Mouse (Mus musculus) midbrain, postnatal 0 days (tissue): ENCODE measurements around the gene Cdk14. TPM values are rescaled to one million over a fixed set of nuclear protein-coding genes. Genes with fewer than 3 reads are reported as not detected.

Experiments
- ATAC-seq: fragments of 200-750 bp; cut with Nextera tagmentation; 2 replicates; pipeline ENCODE4 v1.8.0; 2017; ENCODE audit warnings: moderate number of reproducible peaks, mild to moderate bottlenecking, moderate TSS enrichment, moderate library complexity; ENCODE audit not compliant: low FRiP score
- DNase-seq: peaks from one replicate; pipeline ENCODE4 v3.0.0-alpha.2; 2015; ENCODE audit warnings: low spot score
- H3K27ac ChIP-seq: fragments of 300-500 bp; sonication (generic); 2 replicates; pipeline ENCODE4 v1.5.1; 2014; ENCODE audit warnings: low read depth, mild to moderate bottlenecking, low read length, mixed read lengths
- H3K27me3 ChIP-seq: fragments of 300-500 bp; sonication (generic); 2 replicates; pipeline ENCODE4 v1.6.1; 2014; ENCODE audit warnings: low read length, control low read depth, mixed read lengths; ENCODE audit not compliant: insufficient read depth
- H3K36me3 ChIP-seq: fragments of 300-500 bp; sonication (generic); 2 replicates; pipeline ENCODE4 v1.6.1; 2014; ENCODE audit warnings: low read length, control low read depth, mixed read lengths; ENCODE audit not compliant: insufficient read depth
- H3K4me1 ChIP-seq: fragments of 300-500 bp; sonication (generic); 2 replicates; pipeline ENCODE4 v1.6.1; 2014; ENCODE audit warnings: mild to moderate bottlenecking, control low read depth, antibody characterized with exemption, low read length, mixed read lengths; ENCODE audit not compliant: insufficient read depth
- H3K4me2 ChIP-seq: fragments of 300-500 bp; sonication (generic); 2 replicates; pipeline ENCODE4 v1.6.1; 2014; ENCODE audit warnings: low read depth, mild to moderate bottlenecking, low read length, mixed read lengths; ENCODE audit not compliant: poor library complexity, severe bottlenecking
- H3K4me3 ChIP-seq: fragments of 300-500 bp; sonication (generic); 2 replicates; pipeline ENCODE4 v1.5.1; 2014; ENCODE audit warnings: low read depth, mild to moderate bottlenecking, low read length, moderate library complexity
- H3K9ac ChIP-seq: fragments of 300-500 bp; sonication (generic); replicated peaks from 2 replicates; pipeline ENCODE4 v1.6.1; 2014; ENCODE audit warnings: mild to moderate bottlenecking, low read length, moderate library complexity, mixed read lengths; ENCODE audit not compliant: poor library complexity, severe bottlenecking
- H3K9me3 ChIP-seq: fragments of 300-500 bp; sonication (generic); 2 replicates; pipeline ENCODE4 v1.6.1; 2016; ENCODE audit warnings: low read length, control low read depth
- CTCF ChIP-seq: IDR thresholded peaks from 2 replicates; pipeline ENCODE4 v1.5.1; 2016; ENCODE audit warnings: antibody characterized with exemption, mild to moderate bottlenecking
- WGBS: fragments of 180-500 bp; shearing (Covaris S2); extraction: QIAGEN DNeasy Blood & Tissue Kit; methylation state at CpG from one replicate; pipeline ENCODE4 v1.1.7; 2014; 5-methylcytosine and 5-hydroxymethylcytosine counted together
- polyA plus RNA-seq: library from polyadenylated mRNA; unstranded; fragments of >200 nt; fragmentation: Nextera tagmentation; extraction: Ambion mirVana; gene quantifications from 2 replicates; pipeline ENCODE4 v1.2.1, GENCODE M21; 2015
- total RNA-seq: library from RNA; depleted of rRNA; stranded (reverse); fragments of >200 nt; gene quantifications from 2 replicates; pipeline ENCODE4 v1.2.3, GENCODE M21; 2014

Gene Cdk14
- total and polyA plus RNA-seq, 2 experiments from 2014 or later = 45.6 to 84.4 TPM

- TF ChIP-seq CTCF = no peak
- no peak overlapping the region for H3K27ac ChIP-seq
- H3K36me3 ChIP-seq = no peaks in the 10 kb centered on the region
- peaks cover 10% of the 10 kb centered on the region; the same call in 1 of the 2 replicates for H3K4me1 ChIP-seq
- H3K9me3 ChIP-seq = no peaks in the 10 kb centered on the region
- WGBS = 88% methylated on average over 5 of the region's 5 CpGs
- ATAC-seq (no peak), DNase-seq (no peak)
- no peak overlapping the region for H3K9ac ChIP-seq
- H3K4me2 ChIP-seq = no peak overlapping the region
- H3K4me3 ChIP-seq = no peak overlapping the region
- no peaks in the 10 kb centered on the region for H3K27me3 ChIP-seq
These were observed 75.5 kb downstream of the Cdk14 start for GRCm38 (mm10) chr5:5344646-5345045.

DNA sequence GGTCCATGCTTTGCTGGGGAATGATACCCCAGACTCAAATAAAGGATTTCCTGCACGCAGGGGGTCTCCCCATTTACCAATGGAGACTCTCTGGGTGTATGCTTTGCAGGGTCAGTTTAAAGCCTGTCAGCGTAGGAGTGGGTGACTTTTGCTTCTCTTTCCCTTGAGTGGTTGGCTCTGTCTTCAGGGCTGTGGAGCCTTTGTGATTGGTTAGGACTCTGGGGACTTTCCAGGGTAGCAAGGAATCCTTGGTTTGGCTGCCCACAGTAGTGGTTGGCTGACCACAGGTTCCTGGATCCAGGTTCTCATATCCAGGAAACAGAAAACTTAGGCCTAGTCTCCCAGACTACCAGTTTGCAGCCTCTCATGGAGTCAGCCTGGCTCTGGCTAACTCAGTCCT is 76.4 kb downstream of the Cdk14 start:
- 94% methylated on average over 2 of the region's 2 CpGs for WGBS

DNA sequence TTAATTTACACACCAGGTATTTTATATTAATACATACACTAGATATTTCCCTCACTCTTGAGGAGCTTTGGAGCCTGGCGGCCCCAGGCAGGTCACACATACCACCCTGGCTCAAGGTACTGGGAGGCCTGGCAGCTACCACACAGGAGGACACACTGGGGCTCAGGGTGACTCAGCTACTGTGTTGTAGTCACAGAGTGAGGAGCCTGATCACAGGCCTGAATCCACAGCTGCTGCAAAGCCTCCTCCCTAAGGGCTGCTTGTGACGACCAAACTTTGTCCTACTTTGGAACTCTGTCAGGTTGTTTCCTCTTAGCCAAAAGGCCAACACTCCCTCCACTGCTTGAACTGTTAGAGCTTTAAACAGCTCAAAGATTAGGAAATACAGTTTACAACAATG is 76.8 kb downstream of the Cdk14 start:
- WGBS = 54% methylated on average over 2 of the region's 2 CpGs
- H3K9me3 ChIP-seq = no peaks in the 10 kb centered on the region
- 0 out of 2 replicates have a peak, but pooled peaks have one; percentile 47 for ATAC-seq
- no peaks in the 10 kb centered on the region for H3K36me3 ChIP-seq
- no peak overlapping the region for H3K4me2 ChIP-seq
- H3K9ac ChIP-seq = no peak overlapping the region
- DNase-seq = no peak
- 0 out of 2 replicates have a peak overlapping the region, but pooled peaks have one; percentile 26 for H3K27ac ChIP-seq
- peaks cover 10% of the 10 kb centered on the region; the same call in 1 of the 2 replicates for H3K4me1 ChIP-seq
- no peak overlapping the region for H3K4me3 ChIP-seq
- no peaks in the 10 kb centered on the region for H3K27me3 ChIP-seq
- TF ChIP-seq CTCF = no peak

More for the DNA sequence above, 76.4 kb downstream of the Cdk14 start:
- H3K27ac ChIP-seq = no peak overlapping the region
- ATAC-seq (no peak), DNase-seq (no peak)
- TF ChIP-seq CTCF = no peak
- H3K4me1 ChIP-seq = peaks cover 10% of the 10 kb centered on the region; the same call in 1 of the 2 replicates
- no peaks in the 10 kb centered on the region for H3K9me3 ChIP-seq
- no peak overlapping the region for H3K4me3 ChIP-seq
- no peaks in the 10 kb centered on the region for H3K36me3 ChIP-seq
- no peak overlapping the region for H3K4me2 ChIP-seq
- H3K9ac ChIP-seq = no peak overlapping the region
- no peaks in the 10 kb centered on the region for H3K27me3 ChIP-seq

DNA sequence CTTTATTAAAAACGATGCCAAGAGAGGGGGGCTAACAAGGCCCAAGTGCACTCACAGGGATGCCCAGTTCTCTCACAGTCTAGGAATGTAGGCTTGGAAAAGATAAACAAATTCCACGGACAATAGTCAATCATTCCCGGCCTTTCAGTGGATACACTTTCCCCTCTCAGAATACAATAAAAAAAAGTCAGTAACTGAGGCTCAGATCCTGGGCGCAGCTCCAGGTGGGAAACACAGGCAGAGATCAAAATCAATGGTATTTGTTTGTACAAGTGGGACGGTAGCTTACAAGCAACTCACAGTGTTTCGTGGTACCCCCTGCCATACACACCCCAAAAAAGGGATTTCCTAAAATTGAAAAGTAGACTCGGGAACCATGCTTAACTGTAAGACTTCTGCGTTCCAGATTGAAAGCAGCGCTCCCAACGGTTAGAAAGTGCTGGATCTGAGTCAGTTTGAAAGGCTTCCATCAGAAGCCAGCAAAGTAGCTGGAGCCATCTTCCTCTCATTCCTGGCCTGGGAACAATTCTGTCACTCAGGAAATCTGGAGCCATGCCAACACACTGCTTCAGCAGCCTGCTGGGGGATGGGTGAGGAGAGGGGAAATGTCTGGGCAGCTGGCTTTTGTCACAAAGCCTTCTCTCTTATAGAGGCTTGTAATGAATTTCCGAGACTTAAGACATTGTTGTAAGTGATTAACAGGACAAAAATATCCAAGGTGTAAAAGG is 77.5 kb downstream of the Cdk14 start:
- Histone ChIP-seq H3K4me2 (peak overlapping the region; percentile 6; the same call in 1 of the 2 replicates), H3K4me1 (peaks cover 10% of the 10 kb centered on the region; the same call in 1 of the 2 replicates), H3K36me3 (no peaks in the 10 kb centered on the region), H3K9me3 (no peaks in the 10 kb centered on the region), H3K4me3 (no peak overlapping the region), H3K27ac (peak overlapping the region; percentile 38; the same call in 1 of the 2 replicates), H3K27me3 (no peaks in the 10 kb centered on the region), H3K9ac (no peak overlapping the region; the same call in 1 of the 2 replicates)
- DNase-seq = peak; percentile 95
- 30% methylated on average over 11 of the region's 11 CpGs for WGBS
- 0 out of 2 replicates have a peak, but pooled peaks have one; percentile 5 for TF ChIP-seq CTCF
- peak; percentile 75 for ATAC-seq

- H3K4me2 ChIP-seq = no peak overlapping the region
- no peak for TF ChIP-seq CTCF
- H3K9ac ChIP-seq = no peak overlapping the region
- no peaks in the 10 kb centered on the region for H3K9me3 ChIP-seq
- H3K4me3 ChIP-seq = no peak overlapping the region
- no peaks in the 10 kb centered on the region for H3K27me3 ChIP-seq
- 82% methylated on average over 8 of the region's 8 CpGs for WGBS
- DNase-seq (peak; percentile 21), ATAC-seq (no peak)
- peaks cover 10% of the 10 kb centered on the region; the same call in 1 of the 2 replicates for H3K4me1 ChIP-seq
- no peak overlapping the region for H3K27ac ChIP-seq
- H3K36me3 ChIP-seq = no peaks in the 10 kb centered on the region
These were observed 78.5 kb downstream of the Cdk14 start for GRCm38 (mm10) chr5:5341611-5342010.

- Histone ChIP-seq H3K27ac (no peak overlapping the region), H3K4me3 (no peak overlapping the region), H3K27me3 (no peaks in the 10 kb centered on the region), H3K9ac (no peak overlapping the region), H3K36me3 (no peaks in the 10 kb centered on the region), H3K9me3 (no peaks in the 10 kb centered on the region), H3K4me2 (no peak overlapping the region), H3K4me1 (no peaks in the 10 kb centered on the region)
- ATAC-seq (no peak), DNase-seq (no peak)
- no peak for TF ChIP-seq CTCF
- WGBS = 92% methylated on average over 8 of the region's 8 CpGs
These were observed 86.2 kb downstream of the Cdk14 start for GRCm38 (mm10) chr5:5333916-5334315.
